Mouse (Mus musculus) brain, embryonic 14.5 days (tissue): ENCODE measurements around the gene Emilin1. TPM values are rescaled to one million over a fixed set of nuclear protein-coding genes. Genes with fewer than 3 reads are reported as not detected.

Experiments
- DNase-seq: peaks from one replicate; pipeline ENCODE4 v3.0.0-alpha.2; 2011; ENCODE audit warnings: low read depth
- CTCF ChIP-seq: fragments of 200-500 bp; IDR thresholded peaks from 2 replicates; pipeline ENCODE4 v1.5.1; 2012; ENCODE audit warnings: inconsistent platforms, mild to moderate bottlenecking, moderate library complexity, borderline replicate concordance; ENCODE audit not compliant: insufficient read depth, insufficient read length; ENCODE audit errors: extremely low read depth
- POLR2A ChIP-seq: fragments of 200-500 bp; IDR thresholded peaks from 2 replicates; pipeline ENCODE4 v1.6.1; 2012; ENCODE audit warnings: mild to moderate bottlenecking, inconsistent platforms, borderline replicate concordance; ENCODE audit not compliant: poor library complexity, insufficient read depth, insufficient read length, severe bottlenecking; ENCODE audit errors: extremely low read depth
- polyA plus RNA-seq: library from polyadenylated mRNA; depleted of rRNA; stranded (reverse); fragments of >200 nt; gene quantifications from 2 replicates; pipeline ENCODE4 v1.2.3, GENCODE M21; 2012; rRNA removed

The Emilin1 gene
- polyA plus RNA-seq: 12.8 and 23.0 TPM in 2 replicates

- no peak for TF ChIP-seq CTCF
- no peak for TF ChIP-seq POLR2A
- peak; percentile 85 for DNase-seq
Measured at GRCm38 (mm10) chr5:30913060-30913841, at the start of gene Emilin1. Gene Emilin1, plus strand, starts transcription at chr5:30913402.

- TF ChIP-seq POLR2A (no peak), CTCF (no peak)
- DNase-seq: no peak
Measured at GRCm38 (mm10) chr5:30863852-30864251, 49.4 kb upstream of the Emilin1 start.

DNA sequence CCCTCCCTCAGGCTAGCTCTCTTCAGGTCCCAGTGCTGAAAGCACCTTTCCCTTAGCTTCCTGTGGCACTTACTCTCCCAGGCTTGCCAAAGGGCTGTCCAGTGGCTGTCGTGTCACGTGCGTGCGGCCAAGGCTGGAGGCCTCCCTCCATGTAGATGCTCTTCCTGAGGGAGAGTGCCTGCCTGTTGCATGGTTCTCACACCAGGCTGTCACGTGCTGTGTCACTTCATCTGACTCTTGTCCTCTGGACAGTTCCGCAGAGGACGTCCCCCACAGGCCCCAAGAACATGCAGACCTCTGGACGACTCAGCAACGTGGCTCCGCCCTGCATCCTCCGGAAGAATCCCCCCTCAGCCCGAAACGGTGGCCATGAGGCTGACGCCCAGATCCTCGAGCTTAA lies 48.9 kb upstream of the Emilin1 start:
- no peak for DNase-seq
- TF ChIP-seq CTCF: no peak
- no peak for TF ChIP-seq POLR2A

- DNase-seq: no peak
- TF ChIP-seq POLR2A: no peak
- no peak for TF ChIP-seq CTCF
Measured at GRCm38 (mm10) chr5:30866871-30867270, 46.3 kb upstream of the Emilin1 start.

DNA sequence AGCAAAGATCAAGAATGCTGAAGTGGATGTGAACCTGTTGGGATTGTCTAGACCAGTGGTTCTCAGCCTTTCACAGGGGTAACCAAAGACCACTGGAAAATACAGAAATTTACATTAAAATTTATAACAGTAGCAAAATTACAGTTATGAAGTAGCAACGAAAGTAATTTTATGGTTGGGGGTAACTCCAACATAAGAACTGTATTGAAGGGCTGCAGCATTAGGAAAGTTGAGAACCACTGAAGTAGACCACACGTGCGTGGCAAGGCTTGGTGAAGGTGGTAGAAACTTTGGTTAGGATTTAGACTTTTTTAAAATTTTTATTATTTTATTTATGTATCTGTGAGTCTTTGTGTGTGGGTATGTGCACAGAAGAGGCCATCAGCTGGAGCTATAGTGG lies 45.5 kb upstream of the Emilin1 start, which contains the start of gene Tmem214:
Gene Tmem214 (plus strand): TSS at position 301 of the 400 bp plus-strand sequence.
- TF ChIP-seq CTCF (no peak), POLR2A (no peak)
- DNase-seq: no peak

DNA sequence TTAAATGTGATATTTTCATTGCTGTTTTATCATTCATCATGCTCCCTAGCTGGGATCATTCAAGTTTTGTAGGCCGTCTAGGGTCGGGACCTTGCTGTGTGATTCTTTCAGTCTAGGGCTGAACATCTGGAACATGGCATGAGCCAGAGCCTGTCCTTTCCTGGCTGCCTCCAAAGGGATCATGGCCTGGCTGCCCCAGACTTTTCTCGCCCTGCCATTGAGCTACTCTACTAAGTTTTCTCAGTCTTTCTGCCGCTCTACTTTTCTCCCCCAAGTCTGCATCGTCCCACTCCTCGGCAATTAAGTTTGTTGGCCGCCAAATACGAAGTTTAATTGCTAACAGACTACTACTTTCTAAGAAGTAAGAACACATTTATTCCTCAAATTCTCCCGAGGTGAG lies 44.2 kb upstream of the Emilin1 start:
- TF ChIP-seq POLR2A (no peak), CTCF (no peak)
- DNase-seq: no peak

DNA sequence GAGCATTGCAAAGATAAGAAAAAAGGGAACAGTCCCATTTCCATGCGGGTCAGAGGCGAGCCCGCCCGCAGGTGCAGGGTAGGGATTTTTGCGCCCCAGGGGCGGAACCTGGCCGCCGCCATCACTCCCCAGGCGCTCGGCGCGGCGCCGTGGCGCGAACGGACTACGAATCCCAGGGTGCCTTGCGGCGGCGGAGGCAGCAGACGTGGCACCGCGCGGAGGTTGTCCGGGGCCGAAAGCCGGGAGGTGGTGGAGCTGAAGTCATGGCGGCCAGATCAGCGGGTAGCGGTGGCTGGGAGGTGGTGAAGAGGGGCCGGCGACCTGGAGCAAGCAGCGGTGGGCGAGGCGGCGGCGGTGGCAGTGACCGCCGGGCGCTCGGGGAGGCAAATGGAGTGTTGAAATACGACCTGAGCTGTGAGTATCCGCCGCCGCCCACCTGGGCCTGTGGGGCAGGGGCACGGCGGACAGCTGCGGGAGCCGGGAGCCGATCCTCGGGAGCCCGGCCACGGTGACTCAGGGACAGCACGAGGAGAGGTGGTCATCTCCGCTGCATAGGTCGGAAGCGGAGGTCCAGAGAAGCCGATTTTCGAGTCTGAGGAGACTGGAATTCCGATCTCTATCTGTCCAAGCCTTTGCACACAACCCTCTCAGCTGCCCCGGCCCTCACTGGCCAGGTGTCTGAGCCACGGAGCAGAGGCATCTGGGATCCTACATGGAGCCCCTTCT lies 43.6 kb upstream of the Emilin1 start:
- TF ChIP-seq POLR2A (peak; percentile 79; the same call in 1 of the 2 replicates), CTCF (no peak)
- DNase-seq: peak; percentile 92

- no peak for DNase-seq
- TF ChIP-seq CTCF: no peak
- TF ChIP-seq POLR2A: no peak
Measured at GRCm38 (mm10) chr5:30870131-30870406, 43.1 kb upstream of the Emilin1 start.

DNA sequence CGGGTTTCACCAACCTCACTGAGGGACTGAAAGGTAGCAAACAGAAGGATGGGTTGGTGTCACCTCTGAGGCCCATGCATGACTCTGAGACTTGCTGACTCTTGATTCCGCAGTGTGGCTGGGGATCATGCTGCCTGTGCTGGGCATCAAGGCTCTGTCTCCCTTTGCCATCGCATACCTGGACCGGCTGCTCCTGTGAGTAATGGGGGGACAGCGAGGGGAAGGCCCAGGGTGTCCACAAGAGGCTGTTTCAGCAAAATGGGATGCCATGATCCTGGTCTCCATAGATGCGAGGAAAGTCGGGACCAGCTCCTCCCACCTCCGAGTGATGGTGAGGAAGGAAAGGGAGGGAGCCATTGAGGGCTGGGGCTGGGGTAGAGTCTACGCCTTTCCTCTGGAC lies 40.6 kb upstream of the Emilin1 start:
- DNase-seq: no peak
- TF ChIP-seq POLR2A (no peak), CTCF (no peak)

DNA sequence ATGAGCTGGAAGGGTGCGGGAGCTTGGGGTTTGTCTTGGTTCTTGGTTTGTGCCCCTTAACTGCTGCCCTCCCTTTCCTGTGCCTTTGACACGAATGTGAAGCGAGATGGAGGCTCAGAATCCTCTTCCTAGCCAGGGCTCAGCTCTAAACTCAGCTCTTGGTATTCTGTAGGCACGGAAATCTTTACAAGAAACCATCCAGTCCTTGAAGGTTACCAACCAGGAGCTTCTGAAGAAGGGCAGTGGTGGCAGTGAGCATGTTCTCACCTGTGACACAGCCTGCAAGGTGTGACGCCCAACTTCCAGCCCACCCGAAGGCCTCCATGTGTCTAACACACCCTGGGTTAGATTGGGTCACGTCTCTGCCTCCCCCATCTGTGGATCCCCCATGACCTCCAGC lies 38.8 kb upstream of the Emilin1 start:
- TF ChIP-seq CTCF (no peak), POLR2A (no peak)

GRCm38 (mm10) chr5:30878616-30879015 lies 34.6 kb upstream of the Emilin1 start:
- DNase-seq: peak; percentile 81
- no peak for TF ChIP-seq POLR2A

More for the DNA sequence above, 38.8 kb upstream of the Emilin1 start:
- no peak for DNase-seq
